Mouse (Mus musculus) heart, embryonic 16.5 days (tissue): ENCODE data around the gene Smc4. TPM values are rescaled to one million over a fixed set of nuclear protein-coding genes. Genes with fewer than 3 reads are reported as not detected.
A peak's percentile ranks its signal among the peaks of the same experiment; 100 is the strongest.

Experiments used
- ATAC-seq: fragments of 200-750 bp; cut with Nextera tagmentation; replicated peaks from 2 replicates; pipeline ENCODE4 v1.8.0; 2017; ENCODE audit warnings: moderate number of reproducible peaks; ENCODE audit not compliant: insufficient read depth, low FRiP score; ENCODE audit errors: extremely low read depth
- H3K27ac ChIP-seq: fragments of 300-500 bp; sonication (generic); 2 replicates; pipeline ENCODE4 v1.5.1; 2014; ENCODE audit warnings: mild to moderate bottlenecking, low read length, control low read depth, moderate library complexity
- H3K27me3 ChIP-seq: fragments of 300-500 bp; sonication (generic); 2 replicates; pipeline ENCODE4 v1.6.1; 2014; ENCODE audit warnings: low read length, mixed read lengths; ENCODE audit not compliant: control insufficient read depth, insufficient read depth
- H3K36me3 ChIP-seq: fragments of 300-500 bp; sonication (generic); 2 replicates; pipeline ENCODE4 v1.6.1; 2014; ENCODE audit not compliant: control insufficient read depth, insufficient read depth
- H3K4me1 ChIP-seq: fragments of 300-500 bp; sonication (generic); 2 replicates; pipeline ENCODE4 v1.6.1; 2014; ENCODE audit warnings: low read length, mixed read lengths; ENCODE audit not compliant: control insufficient read depth, insufficient read depth
- H3K4me2 ChIP-seq: fragments of 300-500 bp; sonication (generic); 2 replicates; pipeline ENCODE4 v1.6.1; 2014; ENCODE audit warnings: low read depth, mild to moderate bottlenecking, control low read depth, low read length
- H3K4me3 ChIP-seq: fragments of 300-500 bp; sonication (generic); 2 replicates; pipeline ENCODE4 v1.5.1; 2014; ENCODE audit warnings: mild to moderate bottlenecking, control low read depth, low read length
- H3K9ac ChIP-seq: fragments of 300-500 bp; sonication (generic); 2 replicates; pipeline ENCODE4 v1.6.1; 2014; ENCODE audit warnings: low read length, control low read depth
- H3K9me3 ChIP-seq: fragments of 300-500 bp; sonication (generic); replicated peaks from 2 replicates; pipeline ENCODE4 v1.6.1; 2016; ENCODE audit warnings: low read length; ENCODE audit not compliant: control insufficient read depth
- WGBS: fragments of 180-500 bp; shearing (Covaris S2); extraction: QIAGEN DNeasy Blood & Tissue Kit; methylation state at CpG from one replicate; pipeline ENCODE4 v1.1.7; 2014; 5-methylcytosine and 5-hydroxymethylcytosine counted together
- microRNA counts: library from miRNA; unstranded; fragments of <30 nt; microRNA quantifications from one replicate; lab custom pipeline; 2016
- microRNA-seq: library from miRNA; unstranded; fragments of <30 nt; microRNA quantifications from one replicate; pipeline ENCODE4, GENCODE M21; 2017
- polyA plus RNA-seq: library from polyadenylated mRNA; unstranded; fragments of >200 nt; fragmentation: Nextera tagmentation; extraction: Ambion mirVana; gene quantifications from 2 replicates; pipeline ENCODE4 v1.2.1, GENCODE M21; 2015

The Smc4 gene
- polyA plus RNA-seq, 1 experiment from 2014 or later: 180 TPM

DNA sequence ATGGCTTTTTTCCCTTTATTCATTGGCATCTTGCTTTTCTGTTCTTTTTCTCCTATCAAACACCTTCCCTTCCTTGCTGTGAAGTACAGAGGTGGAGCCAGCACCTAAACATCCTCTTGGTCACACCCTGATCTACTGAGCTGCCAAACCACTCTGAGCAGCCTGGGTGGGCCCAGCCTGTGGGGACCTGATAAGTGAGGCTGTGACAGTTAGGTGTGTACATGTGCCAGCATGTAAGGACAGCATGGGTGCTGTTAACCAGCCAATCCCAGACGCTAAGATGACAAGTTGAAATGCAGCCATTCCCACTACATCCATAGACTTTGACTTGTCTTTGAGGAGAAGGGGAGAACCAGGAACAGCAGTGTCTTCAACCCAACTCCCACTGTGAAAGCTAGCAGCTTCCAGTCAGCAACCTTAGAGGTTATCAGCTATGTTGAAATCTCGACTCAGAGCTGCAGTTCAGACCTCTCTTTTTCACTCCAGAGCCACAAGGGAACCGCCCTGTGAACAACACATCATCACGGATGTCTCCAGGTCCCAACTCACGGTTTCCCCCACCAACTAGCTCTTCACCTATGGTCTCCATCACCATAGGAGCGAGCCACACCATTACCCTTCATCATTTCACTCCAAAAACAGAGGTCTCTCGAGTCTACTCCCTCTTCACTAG is 50.4 kb downstream of the Smc4 start:
- WGBS: 65% methylated on average over 7 of the region's 7 CpGs

GRCm38 (mm10) chr3:69055871-69056270 is 51.3 kb downstream of the Smc4 start:
- Histone ChIP-seq H3K4me3 (no peak overlapping the region), H3K4me1 (no peaks in the 10 kb centered on the region), H3K36me3 (no peaks in the 10 kb centered on the region), H3K4me2 (no peak overlapping the region), H3K9me3 (no peaks in the 10 kb centered on the region), H3K27me3 (no peaks in the 10 kb centered on the region), H3K9ac (no peak overlapping the region), H3K27ac (no peak overlapping the region)
- ATAC-seq: no peak
- 78% methylated on average over 3 of the region's 3 CpGs for WGBS

More for the DNA sequence above, 50.4 kb downstream of the Smc4 start:
- Histone ChIP-seq H3K9me3 (no peaks in the 10 kb centered on the region), H3K4me2 (no peak overlapping the region), H3K27ac (no peak overlapping the region), H3K36me3 (no peaks in the 10 kb centered on the region), H3K9ac (no peak overlapping the region), H3K4me3 (no peak overlapping the region), H3K4me1 (no peaks in the 10 kb centered on the region), H3K27me3 (no peaks in the 10 kb centered on the region)
- ATAC-seq: no peak

DNA sequence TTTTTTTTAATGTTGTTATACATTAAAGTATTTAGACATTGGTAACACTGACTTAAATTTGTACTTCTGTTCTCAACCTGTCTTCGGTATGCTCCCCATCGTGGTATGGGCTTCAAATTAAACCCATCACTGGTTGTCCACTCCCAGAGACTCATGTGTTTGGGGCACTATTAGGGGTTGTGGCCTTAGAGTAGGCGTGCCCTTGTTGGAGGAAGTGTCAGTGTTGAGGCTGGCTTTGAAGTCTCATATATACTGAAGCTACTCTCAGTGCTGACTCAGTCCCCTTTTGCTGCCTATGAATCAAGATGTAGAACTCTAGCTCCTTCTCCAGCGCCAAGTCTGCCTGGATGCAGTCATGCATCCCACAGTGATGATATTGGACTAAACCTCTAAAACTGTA is 56.1 kb downstream of the Smc4 start:
- H3K4me3 ChIP-seq: no peak overlapping the region
- no peaks in the 10 kb centered on the region for H3K4me1 ChIP-seq
- no peak overlapping the region for H3K9ac ChIP-seq
- WGBS: 93% methylated on average over 4 of the region's 4 CpGs
- no peak overlapping the region for H3K27ac ChIP-seq
- no peak overlapping the region for H3K4me2 ChIP-seq
- ATAC-seq: no peak
- H3K27me3 ChIP-seq: no peaks in the 10 kb centered on the region
- no peaks in the 10 kb centered on the region for H3K36me3 ChIP-seq
- H3K9me3 ChIP-seq: no peaks in the 10 kb centered on the region

- H3K9me3 ChIP-seq: no peaks in the 10 kb centered on the region
- no peak for ATAC-seq
- no peak overlapping the region for H3K4me3 ChIP-seq
- no peak overlapping the region for H3K9ac ChIP-seq
- H3K36me3 ChIP-seq: no peaks in the 10 kb centered on the region
- no peak overlapping the region for H3K27ac ChIP-seq
- H3K27me3 ChIP-seq: no peaks in the 10 kb centered on the region
- WGBS: 82% methylated on average over 1 of the region's 1 CpGs
- no peaks in the 10 kb centered on the region for H3K4me1 ChIP-seq
- H3K4me2 ChIP-seq: no peak overlapping the region
Observed at GRCm38 (mm10) chr3:69062764-69063163, 58.2 kb downstream of the Smc4 start.

DNA sequence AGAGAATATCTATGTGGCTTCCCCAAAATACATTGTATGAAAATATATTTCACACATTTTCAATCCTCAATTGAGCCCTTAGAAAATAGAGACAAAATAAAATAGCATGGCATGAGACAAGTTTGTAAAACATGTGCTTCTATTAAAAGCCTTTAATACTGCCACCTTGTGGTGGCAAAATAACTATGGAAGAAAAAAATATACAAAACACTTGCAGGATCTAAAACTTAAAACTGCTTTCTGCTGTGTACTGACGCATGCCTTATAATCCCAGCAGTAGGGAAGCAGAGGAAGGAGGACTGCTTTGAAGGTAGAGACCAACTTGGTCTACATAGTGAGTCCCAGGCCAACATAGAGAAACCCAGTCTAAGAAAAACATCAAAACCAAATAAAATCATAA is 59.5 kb downstream of the Smc4 start:
- no peak for ATAC-seq
- H3K4me1 ChIP-seq: no peaks in the 10 kb centered on the region
- H3K4me3 ChIP-seq: no peak overlapping the region
- H3K4me2 ChIP-seq: no peak overlapping the region
- H3K27ac ChIP-seq: no peak overlapping the region
- H3K9ac ChIP-seq: no peak overlapping the region
- no peaks in the 10 kb centered on the region for H3K27me3 ChIP-seq
- 30% methylated on average over 1 of the region's 1 CpGs for WGBS
- no peaks in the 10 kb centered on the region for H3K36me3 ChIP-seq
- no peaks in the 10 kb centered on the region for H3K9me3 ChIP-seq

MicroRNAs within 50 kb of the gene (microRNA counts, 519-probe panel; counts per million panel counts)
- microRNA mmu-miR-15b (lab: Ali Mortazavi, UCI): 4,099 counts per million, percentile 95 among the panel's probes with 10 or more counts

Small RNAs within 50 kb of the gene (microRNA-seq; reads per million reads assigned to microRNA genes)
- gene Mir15b: 893 reads per million, percentile 78 among the genes with 10 or more reads in this experiment
- gene Mir16-2: 276 reads per million, percentile 66 among the genes with 10 or more reads in this experiment

Other genes with a start within 250 kb of the Smc4 start
- 3.4 and 3.6 TPM in 2 replicates for gene 1110032F04Rik, start 135.2 kb upstream of the Smc4 start, polyA plus RNA-seq
- gene Ift80, start 168 bp upstream of the Smc4 start, polyA plus RNA-seq: 9.5 and 13.4 TPM in 2 replicates
- gene Trim59, start 40.0 kb downstream of the Smc4 start, polyA plus RNA-seq: 61.8 and 69.6 TPM in 2 replicates
- gene Kpna4, start 122.4 kb downstream of the Smc4 start, polyA plus RNA-seq: 23.3 and 23.7 TPM in 2 replicates
- gene Arl14, start 217.7 kb downstream of the Smc4 start, polyA plus RNA-seq: not detected in 2 replicates